Mouse (Mus musculus) liver, adult 2 months (tissue): ENCODE results near the gene Neu1. TPM values are rescaled to one million over a fixed set of nuclear protein-coding genes. Genes with fewer than 3 reads are reported as not detected.

Experiments
- DNase-seq: peaks from one replicate; pipeline ENCODE4 v3.0.0-alpha.2; 2011; ENCODE audit warnings: low read depth, low spot score; ENCODE audit errors: extremely low read depth
- H3K27ac ChIP-seq: fragments of 200-500 bp; replicated peaks from 2 replicates; pipeline ENCODE4 v1.5.1; 2012; ENCODE audit warnings: low read depth, mild to moderate bottlenecking, control low read depth, inconsistent platforms, low read length; ENCODE audit not compliant: insufficient read depth
- H3K27me3 ChIP-seq: fragments of 200-500 bp; 2 replicates; pipeline ENCODE4 v1.6.1; 2012; ENCODE audit warnings: mild to moderate bottlenecking, moderate library complexity, low read length, inconsistent platforms; ENCODE audit not compliant: control insufficient read depth, insufficient read depth
- H3K36me3 ChIP-seq: fragments of 200-500 bp; 2 replicates; pipeline ENCODE4 v1.6.1; 2012; ENCODE audit warnings: low read length, inconsistent platforms; ENCODE audit not compliant: control insufficient read depth, insufficient read depth
- H3K4me1 ChIP-seq: fragments of 200-500 bp; 2 replicates; pipeline ENCODE4 v1.6.1; 2011; ENCODE audit warnings: low read length; ENCODE audit not compliant: control insufficient read depth, insufficient read depth
- H3K4me3 ChIP-seq: fragments of 200-500 bp; 2 replicates; pipeline ENCODE4 v1.5.1; 2011; ENCODE audit warnings: low read depth, mild to moderate bottlenecking, control low read depth, low read length, moderate library complexity; ENCODE audit not compliant: insufficient read depth
- H3K79me2 ChIP-seq: fragments of 200-500 bp; 2 replicates; pipeline ENCODE4 v1.6.1; 2012; ENCODE audit warnings: inconsistent platforms, mild to moderate bottlenecking, low read length, moderate library complexity; ENCODE audit not compliant: control insufficient read depth, insufficient read depth
- H3K9ac ChIP-seq: fragments of 200-500 bp; 2 replicates; pipeline ENCODE4 v1.6.1; 2012; ENCODE audit warnings: low read depth, mild to moderate bottlenecking, control low read depth, inconsistent platforms, low read length
- CTCF ChIP-seq: fragments of 200-500 bp; IDR thresholded peaks from 2 replicates; pipeline ENCODE4 v1.5.1; 2011; ENCODE audit warnings: low read depth, low read length, control low read depth
- POLR2A ChIP-seq: fragments of 200-500 bp; IDR thresholded peaks from 2 replicates; pipeline ENCODE4 v1.6.1; 2011; ENCODE audit warnings: low read length, control low read depth; ENCODE audit not compliant: insufficient read depth; ENCODE audit errors: extremely low read depth
- WGBS: fragments of 180-500 bp; shearing (Covaris S2); methylation state at CpG from one replicate; pipeline ENCODE4 v1.1.7; 2018; 5-methylcytosine and 5-hydroxymethylcytosine counted together
- polyA plus RNA-seq: library from polyadenylated mRNA; depleted of rRNA; stranded (reverse); fragments of >200 nt; gene quantifications from 2 replicates; pipeline ENCODE4 v1.2.3, GENCODE M21; 2012
- total RNA-seq: library from RNA; depleted of rRNA; stranded (reverse); fragments of >200 nt; gene quantifications from 2 replicates; pipeline ENCODE4 v1.2.3, GENCODE M21; 2014

Gene Neu1
- total and polyA plus RNA-seq, 2 experiments: 27.6 to 62.5 TPM

DNA sequence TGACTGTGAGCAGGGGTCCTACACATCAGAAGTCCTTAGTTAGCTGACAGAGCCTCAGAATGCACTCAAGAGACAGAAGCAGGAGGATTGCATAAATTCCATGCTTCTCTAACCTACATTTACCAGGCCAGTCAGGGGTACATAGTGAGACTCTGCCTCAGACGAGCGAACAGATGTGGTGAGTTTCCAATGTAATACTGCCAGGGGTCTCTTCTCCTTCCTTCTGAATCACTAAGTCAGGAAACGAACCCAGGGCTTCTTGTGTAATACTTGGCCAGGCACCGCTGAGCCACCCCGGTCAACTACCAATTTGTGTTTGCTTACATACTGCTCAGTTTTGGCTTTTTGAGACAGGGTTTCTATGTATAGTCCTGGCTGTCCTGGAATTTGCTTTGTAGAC, 43.1 kb upstream of the Neu1 start:
- TF ChIP-seq CTCF (no peak), POLR2A (no peak)
- no peak overlapping the region for H3K9ac ChIP-seq

DNA sequence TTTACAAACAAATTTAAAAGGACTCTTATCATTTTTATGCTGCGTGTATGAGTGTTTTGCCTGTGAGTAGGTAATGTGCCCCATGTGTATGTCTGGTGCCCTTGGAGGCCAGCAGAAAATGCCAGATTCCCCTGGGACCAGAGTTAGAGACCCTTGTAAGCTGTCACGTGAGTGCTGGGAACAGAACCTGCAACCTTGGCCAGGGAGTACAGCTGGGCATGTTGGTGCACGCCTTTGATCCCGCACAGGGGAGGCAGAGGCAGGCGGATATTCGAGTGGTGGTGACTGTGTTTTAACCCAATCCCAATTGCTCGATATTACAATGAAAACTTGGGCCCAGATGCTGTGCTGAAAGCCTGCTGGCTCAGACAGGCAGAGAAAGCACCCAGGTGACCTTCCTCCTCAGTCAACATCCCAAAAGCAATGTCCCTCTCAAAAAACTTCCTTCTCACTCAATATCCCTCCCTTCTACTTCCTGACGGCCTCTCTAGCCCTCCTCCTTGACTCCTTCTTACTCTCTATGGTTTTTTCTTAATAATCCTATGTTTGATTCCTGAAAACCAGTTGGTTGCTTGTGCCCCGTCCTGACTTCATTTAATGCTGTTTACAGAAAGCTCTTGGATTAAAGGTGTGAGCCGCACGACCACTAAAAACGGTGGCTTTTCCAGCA, 40.8 kb upstream of the Neu1 start:
- DNase-seq: no peak
- H3K27ac ChIP-seq: no peak overlapping the region
- TF ChIP-seq POLR2A: no peak
- no peak for TF ChIP-seq CTCF
- WGBS: 92% methylated on average over 12 of the region's 12 CpGs
- no peaks in the 10 kb centered on the region for H3K79me2 ChIP-seq
- peaks cover 14% of the 10 kb centered on the region for H3K4me1 ChIP-seq
- H3K4me3 ChIP-seq: no peak overlapping the region
- no peak overlapping the region for H3K9ac ChIP-seq
- no peaks in the 10 kb centered on the region for H3K27me3 ChIP-seq
- no peaks in the 10 kb centered on the region for H3K36me3 ChIP-seq

More for the DNA sequence above, 43.1 kb upstream of the Neu1 start:
- Histone ChIP-seq H3K79me2 (no peaks in the 10 kb centered on the region), H3K27ac (no peak overlapping the region), H3K36me3 (no peaks in the 10 kb centered on the region), H3K4me1 (peaks cover 12% of the 10 kb centered on the region), H3K27me3 (no peaks in the 10 kb centered on the region), H3K4me3 (no peak overlapping the region)
- WGBS: 57% methylated on average over 5 of the region's 5 CpGs
- DNase-seq: peak; percentile 45

- no peak overlapping the region for H3K9ac ChIP-seq
- H3K4me3 ChIP-seq: no peak overlapping the region
- H3K36me3 ChIP-seq: no peaks in the 10 kb centered on the region
- H3K27me3 ChIP-seq: no peaks in the 10 kb centered on the region
- no peak overlapping the region for H3K27ac ChIP-seq
- DNase-seq: no peak
- H3K79me2 ChIP-seq: no peaks in the 10 kb centered on the region
- WGBS: 99% methylated on average over 2 of the region's 2 CpGs
- peaks cover 12% of the 10 kb centered on the region for H3K4me1 ChIP-seq
- TF ChIP-seq POLR2A: no peak
- TF ChIP-seq CTCF: peak; percentile 56
Measured at GRCm38 (mm10) chr17:34891377-34891776, 39.7 kb upstream of the Neu1 start.

GRCm38 (mm10) chr17:34893072-34893824, 37.8 kb upstream of the Neu1 start:
- peak; percentile 36 for DNase-seq
- Histone ChIP-seq H3K4me1 (peaks cover 8% of the 10 kb centered on the region), H3K36me3 (no peaks in the 10 kb centered on the region), H3K4me3 (no peak overlapping the region), H3K9ac (no peak overlapping the region), H3K27me3 (no peaks in the 10 kb centered on the region), H3K79me2 (no peaks in the 10 kb centered on the region), H3K27ac (no peak overlapping the region)
- 47% methylated on average over 12 of the region's 12 CpGs for WGBS
- TF ChIP-seq POLR2A: no peak
- TF ChIP-seq CTCF: no peak

DNA sequence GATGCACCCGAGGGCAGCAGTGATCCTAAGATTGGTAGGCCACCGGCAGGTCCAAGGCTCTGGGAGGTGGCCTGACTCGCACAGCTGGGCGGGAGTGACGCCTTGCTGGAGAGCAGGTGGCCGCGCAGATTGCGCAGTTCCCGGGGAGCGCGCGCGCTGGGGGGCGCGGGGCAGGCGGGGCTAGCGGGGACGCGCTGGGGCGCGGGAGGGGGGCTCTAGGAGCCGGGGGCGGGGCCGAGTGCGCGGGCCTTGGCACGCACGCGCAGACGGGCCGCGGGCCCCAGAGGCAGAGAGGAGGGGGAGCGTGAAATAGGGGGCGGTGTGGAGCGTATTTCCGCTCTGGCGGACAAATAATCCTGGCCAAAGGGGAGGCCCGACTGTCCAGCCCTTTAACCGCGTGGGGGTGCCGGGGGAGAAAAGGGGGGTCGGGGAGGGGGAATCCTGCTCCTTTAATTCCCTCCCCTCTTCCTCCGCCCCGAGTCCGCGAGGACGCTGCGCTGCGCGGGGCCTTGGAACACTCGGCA, 36.9 kb upstream of the Neu1 start:
- H3K27ac ChIP-seq: peak overlapping the region; percentile 78
- peaks cover 8% of the 10 kb centered on the region for H3K4me1 ChIP-seq
- no peaks in the 10 kb centered on the region for H3K36me3 ChIP-seq
- under 1% methylated on average over 50 of the region's 51 CpGs for WGBS
- TF ChIP-seq CTCF (peak; percentile 5; the same call in 1 of the 2 replicates), POLR2A (0 out of 2 replicates have a peak, but pooled peaks have one; percentile 34)
- no peaks in the 10 kb centered on the region for H3K27me3 ChIP-seq
- H3K9ac ChIP-seq: peak overlapping the region; percentile 81
- H3K4me3 ChIP-seq: peak overlapping the region; percentile 70
- DNase-seq: peak; percentile 74
- H3K79me2 ChIP-seq: peaks cover 6% of the 10 kb centered on the region; the same call in 1 of the 2 replicates
